Mouse (Mus musculus): ENCODE data around the gene Fam129a.
A peak's percentile ranks its signal among the peaks of the same experiment; 100 is the strongest.
"Not testable (repeated sequence)": the region's sequence is repeated elsewhere in the genome, so short reads cannot be mapped to it uniquely, and the experiment has no call there.

Fam129a gene

DNA sequence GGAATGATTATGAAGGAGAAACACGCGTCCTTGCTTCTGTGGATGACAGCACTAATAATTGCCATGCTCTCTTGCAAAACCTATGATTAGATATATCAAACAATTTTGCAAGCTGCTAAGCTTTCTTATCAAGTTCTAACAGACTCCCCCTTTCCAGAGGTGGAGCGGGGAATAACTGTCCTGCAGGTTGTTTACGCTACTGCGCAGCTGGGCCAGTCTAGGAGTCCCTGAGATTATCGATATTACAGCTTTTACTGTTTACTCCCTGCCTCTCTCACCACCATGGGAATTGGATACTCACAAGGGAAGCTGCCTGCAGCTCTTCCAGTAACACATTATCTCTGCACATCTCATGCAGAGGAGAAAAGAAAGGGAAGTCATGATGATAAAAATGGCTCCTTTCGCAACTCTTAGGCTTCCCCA, 170.2 kb downstream of the Fam129a start:
- no peak for DNase-seq (ENCODE audit: low spot score in 2 of 2)

- DNase-seq (ENCODE audit: low spot score in 2 of 2), result not testable (repeated sequence)
Observed at GRCm38 (mm10) chr1:151749894-151750293, 178.9 kb downstream of the Fam129a start.

GRCm38 (mm10) chr1:151752946-151753345, 182.0 kb downstream of the Fam129a start:
- no peak for DNase-seq (ENCODE audit: low spot score in 2 of 2)

DNA sequence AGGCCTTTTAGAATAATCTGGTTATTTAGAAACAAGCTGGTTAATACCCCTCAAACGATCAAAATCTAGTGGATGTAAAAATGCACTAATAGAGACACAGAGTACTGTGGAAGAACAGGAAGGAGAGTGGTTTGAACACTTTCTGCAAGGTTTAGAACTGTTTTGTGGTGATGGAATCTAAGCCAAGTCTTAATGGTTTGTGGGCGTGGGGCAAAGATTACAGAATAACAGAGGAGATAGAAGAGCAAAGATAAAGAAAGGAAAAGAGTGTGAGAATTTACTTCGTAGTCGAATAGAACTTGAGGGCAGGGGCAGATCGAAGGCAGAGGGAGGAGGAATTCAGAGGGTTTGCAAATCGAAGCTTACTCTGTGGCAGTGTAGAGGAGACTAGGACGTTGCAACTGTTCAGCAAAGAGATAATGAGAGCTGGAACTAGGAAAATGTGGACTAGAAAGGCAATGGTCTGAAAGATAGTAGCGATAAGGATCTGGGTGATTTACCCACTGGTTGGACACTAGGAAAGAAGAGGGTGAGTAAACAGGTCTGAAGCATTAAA, 182.5 kb downstream of the Fam129a start:
- DNase-seq (ENCODE audit: low spot score in 2 of 2), result no peak

GRCm38 (mm10) chr1:151754028-151754489, 183.1 kb downstream of the Fam129a start:
- no peak for DNase-seq (ENCODE audit: low spot score in 2 of 2)

DNA sequence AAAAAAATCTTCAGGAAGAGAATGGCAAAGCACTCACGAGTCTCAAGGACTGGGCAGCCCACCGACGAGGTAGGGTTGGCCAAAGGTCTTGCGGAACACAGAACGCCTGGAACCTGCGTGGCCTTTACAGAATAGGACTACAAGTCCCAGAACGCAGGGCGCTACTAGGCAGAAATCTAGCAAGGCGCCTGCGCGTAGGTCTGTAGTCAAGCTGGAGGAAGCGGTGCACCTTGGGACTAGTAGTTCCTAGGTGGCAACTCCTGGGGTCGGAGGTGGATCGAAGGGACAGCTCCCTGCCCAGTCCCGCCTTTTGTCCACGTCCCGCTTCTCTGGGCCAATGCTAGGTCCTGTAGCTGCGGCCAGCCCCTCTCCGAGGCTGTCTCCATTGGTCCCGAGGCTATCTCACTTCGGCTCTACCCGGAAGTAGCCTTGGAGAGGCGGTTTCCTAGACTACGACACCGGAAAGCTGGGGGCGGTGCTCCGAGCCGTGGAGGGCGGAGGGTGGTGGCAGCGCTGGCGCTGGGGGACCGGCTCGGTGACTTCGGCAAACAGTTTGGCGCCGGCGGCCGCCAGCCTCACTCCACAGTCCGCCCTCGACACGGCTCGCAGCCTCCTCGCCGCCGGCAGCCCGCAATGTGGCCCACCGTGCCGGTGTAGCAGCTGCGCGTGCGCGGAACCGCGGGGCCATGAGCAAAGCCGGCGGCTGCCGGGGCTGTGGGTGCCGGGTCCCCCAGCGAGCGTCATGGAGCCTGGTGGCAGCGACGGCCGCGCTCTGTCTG, 184.1 kb downstream of the Fam129a start, which contains the start of gene Edem3:
TSS of gene Edem3 (plus strand) at position 491 of the 779 bp plus-strand sequence.
- peak; percentile 99 for DNase-seq (ENCODE audit: low spot score in 2 of 2)

- DNase-seq (ENCODE audit: low spot score in 2 of 2), result no peak
Observed at GRCm38 (mm10) chr1:151755660-151756424, 184.9 kb downstream of the Fam129a start.

GRCm38 (mm10) chr1:151756425-151756728, 185.4 kb downstream of the Fam129a start:
- DNase-seq (ENCODE audit: low spot score in 2 of 2), result no peak

GRCm38 (mm10) chr1:151758301-151758700, 187.3 kb downstream of the Fam129a start:
- no peak for DNase-seq (ENCODE audit: low spot score in 2 of 2)

DNA sequence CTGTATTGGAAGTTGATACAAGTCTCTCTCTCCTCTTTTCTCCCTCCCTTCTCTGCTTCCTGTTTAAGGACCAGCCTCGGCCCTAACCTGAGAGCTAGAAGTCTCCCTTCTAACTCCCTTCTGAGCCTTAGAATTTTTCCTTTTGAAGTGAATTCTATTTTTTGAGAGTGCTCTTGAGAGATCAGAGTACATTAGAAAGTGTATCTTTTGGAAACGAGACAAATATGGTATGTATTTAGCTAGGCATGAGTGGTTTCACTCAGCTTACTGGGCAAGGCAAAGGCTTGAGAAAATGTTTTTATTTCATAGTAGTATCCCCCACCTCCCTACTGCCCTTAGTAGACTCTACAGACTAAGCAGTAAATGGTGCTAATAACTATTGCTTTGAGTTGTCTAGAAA, 188.0 kb downstream of the Fam129a start:
- DNase-seq (ENCODE audit: low spot score in 2 of 2), result no peak

DNA sequence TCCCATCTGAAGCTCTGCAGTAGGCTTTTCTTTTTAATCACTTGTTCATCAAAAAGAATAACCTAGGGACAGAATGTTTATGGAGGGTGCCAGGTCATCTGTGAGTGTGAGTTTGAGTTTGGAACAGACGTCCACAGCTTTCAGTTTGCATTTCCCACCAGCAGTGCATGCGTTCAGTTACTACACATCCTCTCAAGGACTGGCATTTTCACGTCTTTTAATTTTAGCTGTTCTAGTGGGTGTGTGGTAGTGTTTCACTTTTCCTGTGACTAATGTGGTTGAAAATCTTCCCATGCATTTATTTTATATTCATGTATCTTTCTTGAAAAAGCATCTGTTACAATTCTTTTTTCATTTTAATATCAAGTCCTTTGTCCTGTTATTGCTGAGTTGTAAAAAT, 193.2 kb downstream of the Fam129a start:
- peak; percentile 6 to 35 for DNase-seq (ENCODE audit: low spot score in 2 of 2)

DNA sequence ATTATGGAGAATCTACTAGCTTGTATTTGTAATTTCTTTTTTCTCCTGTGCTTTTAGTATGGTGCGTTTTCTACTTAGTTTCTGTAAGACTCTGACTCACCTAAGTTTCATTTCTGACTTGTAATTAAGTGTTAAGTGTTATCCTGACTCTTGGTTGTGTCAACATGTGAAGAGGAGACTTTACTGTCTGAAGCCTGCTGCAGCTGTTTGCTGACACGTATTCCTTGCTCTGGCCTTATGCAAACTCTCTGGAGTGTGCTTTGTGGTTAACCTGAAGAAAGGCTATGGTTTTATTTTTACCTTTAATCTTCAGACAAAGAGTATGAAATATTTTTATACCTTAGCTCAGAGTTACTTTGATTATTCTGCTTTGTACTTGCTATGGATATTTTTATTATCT, 195.2 kb downstream of the Fam129a start:
- DNase-seq (ENCODE audit: low spot score in 2 of 2), result no peak

DNA sequence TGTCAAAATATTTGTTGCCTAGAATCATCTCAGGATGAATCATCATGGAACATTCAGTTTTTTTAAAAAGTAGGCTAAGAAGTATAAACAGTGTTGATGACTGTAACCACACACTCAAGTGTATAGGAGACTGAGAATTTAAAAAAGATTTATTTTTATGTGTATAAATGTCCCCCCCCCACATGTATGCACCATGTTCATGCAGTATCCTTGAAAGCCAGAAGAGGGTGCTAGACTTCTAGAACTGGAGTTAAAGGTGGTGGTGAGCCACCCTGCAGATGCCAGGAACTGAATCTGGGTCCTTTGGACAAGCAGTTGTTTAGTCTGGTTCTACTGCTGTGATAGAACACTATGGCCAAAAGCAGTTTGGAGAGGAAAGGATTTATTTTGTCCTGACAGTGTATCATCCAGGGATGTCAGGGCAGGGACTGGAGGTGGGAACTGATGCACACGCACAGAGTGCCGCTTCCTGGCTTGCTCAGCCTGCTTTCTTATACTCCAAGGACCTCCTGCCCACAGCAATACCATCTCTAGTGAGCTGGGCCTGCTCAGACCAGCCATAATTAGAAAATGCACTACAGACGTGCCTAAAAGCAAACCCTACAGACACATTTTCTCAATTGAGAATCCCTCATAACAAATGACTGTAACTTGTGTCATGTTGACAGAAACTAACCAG, 196.1 kb downstream of the Fam129a start:
- DNase-seq (ENCODE audit: low spot score in 2 of 2), result no peak

DNA sequence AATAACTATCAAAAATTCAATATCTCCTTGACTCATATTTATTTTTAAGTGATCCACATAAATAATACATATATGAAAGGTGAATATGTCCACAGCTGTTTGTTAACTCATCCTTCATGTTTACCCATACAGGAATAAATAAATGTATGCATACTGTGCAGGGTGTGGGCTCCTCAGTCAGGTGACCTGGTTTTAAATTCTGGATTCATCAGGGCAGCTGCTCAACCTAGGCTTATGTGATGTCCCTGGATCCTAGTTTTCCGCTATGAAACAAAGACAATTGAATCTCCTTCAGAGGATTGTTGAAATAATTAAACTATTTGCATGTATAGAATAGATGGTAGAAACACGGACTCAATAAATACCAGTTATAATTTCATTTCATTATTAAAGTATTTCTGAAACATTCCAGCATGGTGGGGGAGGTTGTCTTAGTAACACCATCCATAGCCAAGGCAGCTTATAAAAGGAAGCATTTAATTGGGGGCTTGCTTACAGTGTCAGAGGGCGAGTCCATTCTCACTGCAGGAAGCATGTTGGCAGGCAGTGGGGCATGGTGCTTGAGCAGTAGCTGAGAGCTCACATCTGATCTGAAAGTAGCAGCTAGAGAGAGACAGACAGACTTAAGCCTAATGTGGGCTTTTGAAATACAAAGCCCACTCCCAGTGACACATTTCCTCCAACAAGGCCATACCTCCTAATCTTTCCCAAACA, 198.4 kb downstream of the Fam129a start:
- no peak for DNase-seq (ENCODE audit: low spot score in 2 of 2)
